Mouse (Mus musculus): ENCODE data around the gene Usp16. TPM values are rescaled to one million over a fixed set of nuclear protein-coding genes. Genes with fewer than 3 reads are reported as not detected.
"Not testable (repeated sequence)": the region's sequence is repeated elsewhere in the genome, so short reads cannot be mapped to it uniquely, and the experiment has no call there.

Gene Usp16
- polyA plus RNA-seq, 1 experiment = 78.3 TPM

DNA sequence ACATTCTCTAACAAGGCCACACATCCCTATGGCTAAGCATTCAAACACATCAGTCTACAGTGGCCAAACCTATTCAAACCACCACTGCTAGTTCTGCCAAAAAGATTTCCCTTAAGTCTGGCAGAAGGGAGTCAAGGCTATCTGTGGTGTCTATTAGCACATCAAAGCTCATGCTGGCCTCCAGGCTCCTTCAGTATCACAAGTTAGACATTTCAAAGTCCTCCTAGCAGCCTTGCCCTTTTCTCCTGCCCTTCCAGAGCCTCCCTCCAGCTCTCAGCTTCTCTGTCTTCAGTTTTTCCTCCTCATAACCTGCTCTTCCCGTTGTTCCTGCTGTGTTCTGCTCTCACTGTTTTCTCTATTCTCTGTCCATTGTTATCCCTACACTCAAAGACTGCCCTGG is 10.4 kb upstream of the Usp16 start:
- Histone ChIP-seq H3K27ac (replicated peaks; ENCODE audit: low read depth, low read length) (no peak overlapping the region), H3K4me1 (ENCODE audit: control insufficient read depth, insufficient read depth, insufficient read length, low read length) (peaks cover 6% of the 10 kb centered on the region; the same call in 1 of the 2 replicates), H3K4me3 (ENCODE audit: insufficient read depth, low read depth, low read length) (no peak overlapping the region)

DNA sequence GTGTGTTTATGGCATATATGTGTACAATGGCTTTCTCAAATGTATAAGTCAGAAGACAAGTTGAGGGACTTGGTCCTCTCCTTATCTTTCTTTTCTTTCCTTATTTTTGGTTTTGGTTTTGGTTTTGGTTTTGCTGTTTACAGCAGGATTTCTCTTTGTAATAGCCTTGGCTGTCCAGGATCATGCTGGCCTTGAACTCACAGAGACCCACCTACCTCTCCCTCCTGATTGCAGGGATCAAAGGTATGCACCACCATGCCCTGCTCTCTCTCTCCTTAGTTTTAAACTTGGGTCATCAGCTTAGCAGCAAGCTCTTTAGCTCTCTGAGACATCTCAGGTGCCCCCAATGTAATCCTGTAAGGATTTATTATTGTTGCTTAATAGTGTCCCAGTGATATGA is 9.4 kb upstream of the Usp16 start:
- Histone ChIP-seq H3K4me1 (ENCODE audit: control insufficient read depth, insufficient read depth, insufficient read length, low read length) (peaks cover 6% of the 10 kb centered on the region; the same call in 1 of the 2 replicates), H3K27ac (replicated peaks; ENCODE audit: low read depth, low read length) (no peak overlapping the region), H3K4me3 (ENCODE audit: insufficient read depth, low read depth, low read length) (no peak overlapping the region)

DNA sequence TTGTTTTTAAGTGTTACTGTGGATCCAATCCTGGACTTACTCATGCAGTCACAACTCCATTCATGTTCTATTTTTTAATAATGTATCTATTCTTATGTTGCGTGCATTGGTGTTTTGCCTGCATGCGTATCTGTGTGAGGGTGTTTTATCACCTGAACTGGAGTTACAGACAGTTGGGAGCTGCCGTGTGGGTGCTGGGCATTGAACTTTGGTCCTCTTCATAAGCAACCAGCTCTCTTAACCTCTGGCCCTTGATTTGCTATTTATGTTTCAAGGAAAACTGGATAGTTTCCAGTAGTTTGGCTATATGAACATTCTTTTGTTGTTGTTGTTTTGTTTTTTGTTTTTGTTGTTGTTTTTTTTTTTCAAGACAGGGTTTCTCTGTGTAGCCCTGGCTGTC is 9.0 kb upstream of the Usp16 start:
- Histone ChIP-seq H3K4me3 (ENCODE audit: insufficient read depth, low read depth, low read length) (no peak overlapping the region), H3K4me1 (ENCODE audit: control insufficient read depth, insufficient read depth, insufficient read length, low read length) (peaks cover 6% of the 10 kb centered on the region; the same call in 1 of the 2 replicates), H3K27ac (replicated peaks; ENCODE audit: low read depth, low read length) (no peak overlapping the region)

DNA sequence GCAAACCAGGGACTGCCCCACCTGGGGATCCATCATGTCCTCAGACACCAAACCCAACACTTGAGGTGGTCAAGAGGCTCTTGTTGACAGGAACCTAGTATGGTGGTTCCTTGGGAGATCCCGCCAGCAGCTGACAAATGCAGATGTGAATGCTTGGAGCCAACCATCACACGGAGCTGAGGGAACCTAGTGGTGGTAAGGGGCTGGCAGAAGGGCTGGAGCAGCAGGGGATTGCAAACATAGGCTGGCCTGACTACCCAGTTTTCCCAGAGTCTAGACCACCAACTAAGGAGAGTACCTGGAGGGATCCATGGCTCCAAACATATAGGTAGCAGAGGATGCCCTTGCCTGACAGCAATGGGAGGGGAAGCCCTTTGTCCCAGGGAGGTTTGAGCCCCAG is 1.3 kb upstream of the Usp16 start:
- Histone ChIP-seq H3K4me3 (ENCODE audit: insufficient read depth, low read depth, low read length) (no peak overlapping the region), H3K27ac (replicated peaks; ENCODE audit: low read depth, low read length) (no peak overlapping the region), H3K4me1 (ENCODE audit: control insufficient read depth, insufficient read depth, insufficient read length, low read length) (peaks cover 6% of the 10 kb centered on the region)

DNA sequence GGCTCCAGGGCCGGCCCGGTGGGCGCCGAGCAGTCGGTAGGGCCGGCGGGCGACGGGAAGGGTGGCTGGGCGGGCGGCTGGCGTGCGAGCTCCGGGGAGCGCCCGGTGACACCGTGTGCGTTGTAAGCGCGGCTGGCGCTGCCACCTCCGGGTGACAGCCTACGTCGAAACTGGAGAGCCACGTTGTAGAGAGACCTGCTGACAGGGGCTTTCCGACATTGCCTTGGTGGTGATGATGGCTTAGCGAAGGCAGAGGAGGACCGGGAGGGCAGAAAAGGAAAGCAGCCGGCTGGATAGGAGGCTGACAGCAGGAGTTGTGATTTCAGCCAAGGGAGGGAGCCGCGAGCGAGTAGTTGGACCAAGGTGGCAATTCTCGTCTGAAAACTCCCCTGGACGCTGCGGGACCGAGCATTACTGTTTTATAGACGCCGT is 693 bp downstream of the Usp16 start:
- Histone ChIP-seq H3K4me3 (ENCODE audit: insufficient read depth, low read depth, low read length) (peak overlapping the region; percentile 89), H3K27ac (replicated peaks; ENCODE audit: low read depth, low read length) (peak overlapping the region; percentile 76), H3K4me1 (ENCODE audit: control insufficient read depth, insufficient read depth, insufficient read length, low read length) (peaks cover 6% of the 10 kb centered on the region)

DNA sequence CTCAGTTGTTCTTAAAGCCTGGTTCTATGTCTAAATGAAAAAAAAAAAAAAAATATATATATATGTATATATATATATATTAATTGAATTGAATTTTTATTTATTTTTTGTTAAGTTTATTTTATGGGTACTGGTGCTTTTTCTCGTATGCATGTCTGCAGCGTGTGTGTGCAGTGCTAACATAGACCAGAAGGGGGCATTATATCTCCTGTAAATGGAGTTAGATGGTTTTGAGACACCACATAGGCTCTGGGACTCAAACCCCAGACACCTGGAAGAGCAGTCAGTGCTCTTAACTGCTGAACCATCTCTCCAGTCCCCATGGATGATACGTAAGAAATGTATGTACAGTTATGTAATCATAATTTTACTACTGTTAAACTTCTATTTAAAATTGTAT is 4.2 kb downstream of the Usp16 start:
- H3K4me3 ChIP-seq (ENCODE audit: insufficient read depth, low read depth, low read length) = no peak overlapping the region
- H3K27ac ChIP-seq (replicated peaks; ENCODE audit: low read depth, low read length) = no peak overlapping the region
- H3K4me1 ChIP-seq (ENCODE audit: control insufficient read depth, insufficient read depth, insufficient read length, low read length) = peaks cover 6% of the 10 kb centered on the region

DNA sequence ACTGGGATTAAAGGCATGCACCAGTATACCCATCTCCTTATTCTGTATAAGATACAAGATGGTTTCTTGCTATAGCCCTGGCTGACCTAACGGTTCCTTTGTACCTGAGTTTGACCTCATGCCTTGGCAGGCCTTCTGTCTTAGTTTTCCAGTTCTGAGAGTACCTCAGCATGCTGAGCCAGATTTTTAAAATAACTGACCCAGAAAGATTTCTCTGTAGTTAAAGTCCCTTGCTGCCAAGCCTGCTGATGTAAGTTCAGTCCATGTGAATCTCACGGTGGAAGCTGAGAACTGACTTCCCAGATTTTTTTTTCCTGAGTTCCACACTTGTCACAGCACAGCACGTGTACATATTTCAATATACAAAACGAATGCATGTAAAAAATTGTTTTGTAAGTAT is 16.1 kb downstream of the Usp16 start:
- Histone ChIP-seq H3K27ac (replicated peaks; ENCODE audit: low read depth, low read length) (no peak overlapping the region), H3K4me3 (ENCODE audit: insufficient read depth, low read depth, low read length) (no peak overlapping the region), H3K4me1 (ENCODE audit: control insufficient read depth, insufficient read depth, insufficient read length, low read length) (no peaks in the 10 kb centered on the region)

DNA sequence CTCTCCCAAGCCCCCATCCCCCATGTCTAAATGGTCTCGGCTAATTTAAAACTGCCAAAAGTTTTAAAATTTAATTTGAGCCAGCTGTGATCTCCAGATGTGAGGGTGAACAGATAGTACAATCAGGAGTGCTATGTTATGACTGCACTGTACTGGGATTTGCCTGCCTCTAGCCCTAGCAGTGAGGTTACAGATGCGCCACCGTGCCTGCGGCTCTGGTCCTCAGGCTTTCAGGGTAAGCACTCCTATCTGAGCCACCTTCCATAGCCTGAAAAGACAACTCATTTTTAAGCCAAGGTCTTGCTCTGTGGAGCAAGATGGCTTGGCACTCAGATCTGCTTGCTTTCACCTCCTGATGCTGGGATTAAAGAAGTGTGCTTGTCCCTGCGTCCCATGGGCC is 29.9 kb downstream of the Usp16 start:
- Histone ChIP-seq H3K27ac (replicated peaks; ENCODE audit: low read depth, low read length) (no peak overlapping the region), H3K4me1 (ENCODE audit: control insufficient read depth, insufficient read depth, insufficient read length, low read length) (no peaks in the 10 kb centered on the region)

DNA sequence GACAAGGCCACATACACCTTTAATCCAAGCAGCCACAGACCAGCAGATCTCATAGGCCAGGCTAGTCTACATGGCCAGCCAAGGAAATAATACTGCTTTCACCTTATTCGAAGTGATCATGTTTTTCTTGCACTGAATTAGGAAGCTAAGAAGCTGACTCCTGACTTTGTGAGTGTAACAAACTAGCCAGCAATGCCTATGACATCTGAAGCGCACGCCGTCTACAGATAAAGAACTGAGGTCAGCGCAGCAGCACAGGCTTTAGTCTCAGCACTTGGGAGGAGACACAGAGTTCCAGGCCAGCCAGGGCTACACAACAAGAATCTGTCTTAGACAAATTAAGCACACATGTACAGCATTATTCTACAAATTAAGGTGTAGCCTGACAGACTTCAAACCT is 32.2 kb downstream of the Usp16 start:
- H3K4me3 ChIP-seq (ENCODE audit: insufficient read depth, low read depth, low read length) = no peak overlapping the region

More for the DNA sequence above, 29.9 kb downstream of the Usp16 start:
- H3K4me3 ChIP-seq (ENCODE audit: insufficient read depth, low read depth, low read length) = no peak overlapping the region

DNA sequence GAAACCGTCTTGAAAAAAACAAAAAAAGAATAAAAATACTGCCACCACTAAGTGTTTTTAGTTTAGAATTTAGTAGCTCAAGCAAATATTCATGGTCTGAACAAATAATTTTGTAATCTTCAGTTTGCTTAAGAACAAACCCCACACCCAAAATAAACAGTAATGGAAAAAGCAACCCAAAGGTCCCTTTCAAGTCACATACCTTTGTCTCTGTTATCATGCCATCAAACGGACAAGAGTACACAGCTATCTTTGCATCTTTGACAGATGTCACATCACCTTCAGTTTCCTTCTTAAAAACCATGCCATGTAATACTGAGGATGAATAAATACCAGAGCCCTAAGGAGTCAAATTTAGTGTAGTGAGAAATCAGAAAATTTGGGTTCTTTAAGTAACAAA is 34.1 kb downstream of the Usp16 start:
- Histone ChIP-seq H3K4me1 (ENCODE audit: control insufficient read depth, insufficient read depth, insufficient read length, low read length) (no peaks in the 10 kb centered on the region), H3K27ac (replicated peaks; ENCODE audit: low read depth, low read length) (no peak overlapping the region), H3K4me3 (ENCODE audit: insufficient read depth, low read depth, low read length) (no peak overlapping the region)

More for the DNA sequence above, 32.2 kb downstream of the Usp16 start:
- no peaks in the 10 kb centered on the region for H3K4me1 ChIP-seq (ENCODE audit: control insufficient read depth, insufficient read depth, insufficient read length, low read length)
- H3K27ac ChIP-seq (replicated peaks; ENCODE audit: low read depth, low read length) = no peak overlapping the region

DNA sequence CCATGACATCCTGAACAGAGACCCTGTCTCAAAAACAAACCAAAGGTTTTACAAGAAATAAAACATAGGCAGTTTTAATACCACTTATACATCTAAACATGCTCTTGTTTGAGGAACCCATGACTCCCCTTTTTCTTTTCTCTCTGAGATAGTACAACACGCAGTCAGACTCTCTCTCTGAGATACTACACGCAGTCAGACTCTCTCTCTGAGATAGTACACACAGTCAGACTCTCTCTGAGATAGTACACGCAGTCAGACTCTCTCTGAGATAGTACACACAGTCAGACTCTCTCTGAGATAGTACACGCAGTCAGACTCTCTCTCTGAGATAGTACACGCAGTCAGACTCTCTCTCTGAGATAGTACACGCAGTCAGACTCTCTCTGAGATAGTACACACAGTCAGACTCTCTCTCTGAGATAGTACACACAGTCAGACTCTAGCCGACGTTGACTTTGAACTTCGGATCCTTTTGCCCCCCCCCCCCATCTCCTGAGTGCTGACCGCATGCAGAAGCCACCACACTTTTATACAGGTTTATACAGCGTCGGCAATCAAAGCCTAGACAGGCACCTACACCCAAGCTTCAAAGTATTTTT is 37.8 kb downstream of the Usp16 start:
- H3K4me1 ChIP-seq (ENCODE audit: control insufficient read depth, insufficient read depth, insufficient read length, low read length); H3K4me3 ChIP-seq (ENCODE audit: insufficient read depth, low read depth, low read length); H3K27ac ChIP-seq (replicated peaks; ENCODE audit: low read depth, low read length): not testable (repeated sequence)

DNA sequence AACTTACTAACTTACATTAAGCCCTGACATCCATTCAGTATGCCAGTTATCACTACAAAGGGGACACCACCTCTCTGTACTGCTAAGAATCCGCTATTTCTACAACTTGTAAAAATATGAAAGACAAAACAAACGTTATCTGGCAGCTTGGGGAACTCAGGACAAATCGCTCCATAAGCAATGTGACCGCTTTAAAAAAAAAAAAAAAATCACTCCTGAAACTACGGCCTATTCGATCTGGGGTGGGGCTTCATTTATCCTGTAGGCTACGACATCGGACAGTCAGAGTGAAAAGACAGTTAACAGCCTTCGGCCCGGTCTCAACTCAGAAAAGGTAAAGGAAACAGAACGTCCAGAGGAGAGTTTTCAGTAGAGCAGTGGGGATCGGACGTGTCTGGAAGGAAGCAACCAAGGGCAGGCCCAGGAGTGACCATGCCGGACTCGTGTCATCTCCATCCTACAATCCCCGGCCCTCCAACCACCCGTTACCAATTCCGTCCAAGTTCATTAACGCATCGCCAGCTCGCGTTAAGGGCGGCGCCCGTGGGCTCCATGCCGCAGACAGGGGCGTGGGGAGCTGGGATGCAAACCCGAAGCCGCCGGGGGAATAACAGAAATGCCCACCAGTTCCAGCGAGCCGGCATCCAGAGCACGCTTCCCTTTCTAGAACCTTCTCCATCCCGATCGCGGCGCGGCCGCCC is 40.6 kb downstream of the Usp16 start:
- H3K4me1 ChIP-seq (ENCODE audit: control insufficient read depth, insufficient read depth, insufficient read length, low read length) = peaks cover 4% of the 10 kb centered on the region; the same call in 1 of the 2 replicates
- peak overlapping the region; percentile 84 for H3K27ac ChIP-seq (replicated peaks; ENCODE audit: low read depth, low read length)
- H3K4me3 ChIP-seq (ENCODE audit: insufficient read depth, low read depth, low read length) = peak overlapping the region; percentile 91

DNA sequence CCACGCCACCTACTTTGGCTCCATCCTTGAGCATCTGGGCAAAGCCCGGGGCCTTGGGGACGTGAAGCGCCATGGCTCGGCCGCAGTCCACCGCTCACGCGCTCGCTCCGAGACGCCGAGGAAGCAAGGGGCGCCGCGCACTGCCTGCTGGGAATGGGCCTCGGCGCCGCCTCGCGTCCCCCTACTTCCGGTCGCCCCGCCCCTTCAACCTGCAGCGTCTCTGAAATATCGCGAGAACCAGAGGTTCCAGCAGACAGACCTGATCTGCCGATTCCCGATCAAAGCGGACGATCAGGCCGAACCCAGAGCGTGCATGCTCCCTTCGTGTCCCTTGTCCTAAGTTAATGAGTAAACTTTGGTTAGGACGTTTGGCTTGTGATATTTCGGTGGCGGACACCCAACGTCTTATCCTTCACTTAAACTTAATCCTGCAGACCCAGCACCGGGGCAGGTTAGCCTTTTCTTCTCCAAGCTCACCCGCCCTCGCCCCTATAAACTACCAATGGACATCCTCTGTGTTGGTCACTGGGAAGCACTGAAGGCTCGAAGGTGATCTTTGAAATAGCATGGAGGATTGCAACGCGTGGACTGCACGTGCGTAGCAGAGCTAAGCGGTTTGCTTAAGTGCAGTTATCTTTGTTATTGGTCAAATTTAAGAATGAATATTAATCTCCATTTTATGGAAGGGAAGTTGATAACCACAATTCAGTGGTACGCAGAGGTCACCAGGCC is 41.4 kb downstream of the Usp16 start, which contains the start of gene Cct8:
Gene Cct8, minus strand, starts transcription at position 158 of the 732 bp plus-strand sequence.
- Histone ChIP-seq H3K4me1 (ENCODE audit: control insufficient read depth, insufficient read depth, insufficient read length, low read length) (peaks cover 4% of the 10 kb centered on the region; the same call in 1 of the 2 replicates), H3K4me3 (ENCODE audit: insufficient read depth, low read depth, low read length) (peak within 1 kb of the TSS; percentile 91)

DNA sequence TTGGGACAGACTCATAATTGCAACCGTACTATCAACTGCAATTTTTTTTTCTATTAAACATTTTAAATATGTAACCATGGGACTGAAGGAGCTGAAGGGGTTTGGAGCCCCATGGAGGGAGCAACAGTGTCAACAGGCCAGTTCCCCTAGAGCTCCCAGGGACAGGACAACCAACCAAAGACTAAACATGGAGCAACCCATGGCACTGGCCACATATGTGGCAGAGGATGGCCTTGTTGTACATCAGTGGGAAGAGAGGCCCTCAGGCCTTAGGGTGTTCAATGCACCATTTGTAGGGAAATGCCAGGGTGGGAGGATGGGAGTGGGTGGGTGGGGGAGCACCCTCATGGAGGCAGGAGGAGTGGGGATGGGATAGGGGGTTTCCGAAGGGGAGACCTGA is 42.2 kb downstream of the Usp16 start:
- Histone ChIP-seq H3K4me3 (ENCODE audit: insufficient read depth, low read depth, low read length) (no peak overlapping the region), H3K27ac (replicated peaks; ENCODE audit: low read depth, low read length) (no peak overlapping the region), H3K4me1 (ENCODE audit: control insufficient read depth, insufficient read depth, insufficient read length, low read length) (peaks cover 7% of the 10 kb centered on the region)

More for the DNA sequence above, 41.4 kb downstream of the Usp16 start, which contains the start of gene Cct8:
- H3K27ac ChIP-seq (replicated peaks; ENCODE audit: low read depth, low read length) = peak within 1 kb of the TSS; percentile 84

DNA sequence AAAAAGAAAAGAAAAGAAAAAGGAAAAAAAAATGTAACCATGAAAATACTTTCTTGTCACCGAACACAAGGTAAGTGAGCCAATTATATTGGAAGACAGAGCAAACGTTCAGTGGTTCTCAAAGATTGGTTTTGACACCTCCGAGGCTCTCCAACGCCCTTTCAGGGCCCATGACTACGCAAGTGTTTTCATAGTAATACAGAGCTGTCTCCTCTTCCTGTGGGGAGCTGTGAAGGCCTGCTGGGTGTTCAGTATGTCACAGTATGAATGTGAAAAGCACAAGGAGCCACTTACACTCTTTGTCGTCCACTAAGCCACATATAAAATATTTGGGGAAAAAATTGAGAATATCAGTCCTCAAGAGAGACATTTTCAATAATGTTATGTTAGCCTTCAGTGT is 42.7 kb downstream of the Usp16 start:
- Histone ChIP-seq H3K27ac (replicated peaks; ENCODE audit: low read depth, low read length) (no peak overlapping the region), H3K4me3 (ENCODE audit: insufficient read depth, low read depth, low read length) (no peak overlapping the region)

More for the DNA sequence above, 42.7 kb downstream of the Usp16 start:
- peaks cover 7% of the 10 kb centered on the region for H3K4me1 ChIP-seq (ENCODE audit: control insufficient read depth, insufficient read depth, insufficient read length, low read length)
